ENCODE assay signal across 8 mouse cellular contexts in genomic region chr5:76303745-76304451, GRCm38 (mm10). TPM values are rescaled to one million over a fixed set of nuclear protein-coding genes. Genes with fewer than 3 reads are reported as not detected.
DNase-seq lines count a peak whose midpoint lies in the region; ATAC-seq lines count a peak whose summit lies in the region.

No protein-coding gene starts in this region.

- peak overlapping the region; percentile 97 for H3K27ac ChIP-seq in embryonic facial prominence, embryonic 12.5 days
- H3K27ac ChIP-seq in kidney, embryonic 14.5 days (ENCODE audit: low read depth, low read length): peak overlapping the region; percentile 97
- peak overlapping the region; percentile 84 for H3K27ac ChIP-seq in liver, embryonic 11.5 days (ENCODE audit: low read depth, low read length)

- peak overlapping the region; percentile 82 for H3K9ac ChIP-seq in embryonic facial prominence, embryonic 12.5 days
- peak overlapping the region; percentile 96 for H3K9ac ChIP-seq in kidney, embryonic 14.5 days (ENCODE audit: low read depth, low read length)
- H3K9ac ChIP-seq in liver, embryonic 11.5 days (ENCODE audit: low read depth, low read length): peak overlapping the region; percentile 88

- peak; percentile 79 for ATAC-seq in embryonic facial prominence, embryonic 12.5 days (ENCODE audit: insufficient number of reproducible peaks, insufficient read depth, low FRiP score, low TSS enrichment)
- ATAC-seq in kidney, embryonic 14.5 days (ENCODE audit: low FRiP score, low TSS enrichment): peak; percentile 81
- peak; percentile 84 for ATAC-seq in liver, embryonic 11.5 days (replicated peaks; ENCODE audit: low FRiP score)

- no peaks in the 10 kb centered on the region for H3K36me3 ChIP-seq in embryonic facial prominence, embryonic 12.5 days
- H3K36me3 ChIP-seq in kidney, embryonic 14.5 days (ENCODE audit: control insufficient read depth, insufficient read depth, low read length): no peaks in the 10 kb centered on the region
- H3K36me3 ChIP-seq in liver, embryonic 11.5 days (ENCODE audit: control insufficient read depth, insufficient read depth, low read length): no peaks in the 10 kb centered on the region
- H3K36me3 ChIP-seq in splenic B cell, adult 2 months (ENCODE audit: control insufficient read depth, insufficient read depth, low read length, poor library complexity, severe bottlenecking): no peaks in the 10 kb centered on the region

- H3K27me3 ChIP-seq in embryonic facial prominence, embryonic 12.5 days: no peaks in the 10 kb centered on the region
- H3K27me3 ChIP-seq in kidney, embryonic 14.5 days (ENCODE audit: control insufficient read depth, insufficient read depth, low read length): no peaks in the 10 kb centered on the region
- H3K27me3 ChIP-seq in liver, embryonic 11.5 days (replicated peaks; ENCODE audit: control insufficient read depth, insufficient read depth, low read length): no peaks in the 10 kb centered on the region
- H3K27me3 ChIP-seq in splenic B cell, adult 2 months (ENCODE audit: control insufficient read depth, insufficient read depth, low read length, poor library complexity, severe bottlenecking): no peaks in the 10 kb centered on the region

- under 1% methylated on average over 56 of the region's 100 CpGs for WGBS in embryonic facial prominence, embryonic 12.5 days
- 1% methylated on average over 60 of the region's 100 CpGs for WGBS in kidney, embryonic 14.5 days
- under 1% methylated on average over 70 of the region's 100 CpGs for WGBS in liver, embryonic 11.5 days

- peak overlapping the region; percentile 83 for H3K4me2 ChIP-seq in embryonic facial prominence, embryonic 12.5 days (replicated peaks)
- peak overlapping the region; percentile 73 for H3K4me2 ChIP-seq in kidney, embryonic 14.5 days (replicated peaks; ENCODE audit: low read depth, low read length)
- peak overlapping the region; percentile 97 for H3K4me2 ChIP-seq in liver, embryonic 11.5 days

- H3K4me1 ChIP-seq in embryonic facial prominence, embryonic 12.5 days: peaks cover 9% of the 10 kb centered on the region; the same call in 1 of the 2 replicates
- peaks cover 9% of the 10 kb centered on the region for H3K4me1 ChIP-seq in kidney, embryonic 14.5 days (ENCODE audit: control insufficient read depth, insufficient read depth, low read length)
- peaks cover 3% of the 10 kb centered on the region; the same call in 1 of the 2 replicates for H3K4me1 ChIP-seq in liver, embryonic 11.5 days (replicated peaks; ENCODE audit: control insufficient read depth, insufficient read depth, low read length)

- H3K9me3 ChIP-seq in embryonic facial prominence, embryonic 12.5 days: no peaks in the 10 kb centered on the region
- H3K9me3 ChIP-seq in kidney, embryonic 14.5 days (ENCODE audit: control insufficient read depth, low read length): no peaks in the 10 kb centered on the region
- no peaks in the 10 kb centered on the region for H3K9me3 ChIP-seq in liver, embryonic 11.5 days (ENCODE audit: control insufficient read depth, low read length)

- peak overlapping the region; percentile 85 for H3K4me3 ChIP-seq in embryonic facial prominence, embryonic 12.5 days
- peak overlapping the region; percentile 96 for H3K4me3 ChIP-seq in kidney, embryonic 14.5 days (ENCODE audit: low read length)
- peak overlapping the region; percentile 96 for H3K4me3 ChIP-seq in liver, embryonic 11.5 days (ENCODE audit: low read depth, low read length)

- DNase-seq in 3T3-L1 (ENCODE audit: low read depth, low spot score): peak; percentile 63
- peak; percentile 93 for DNase-seq in adrenal gland, postnatal 25 days
- peak; percentile 69 to 79 for DNase-seq in heart, adult 9 months (ENCODE audit: low spot score in 2 of 2)
- DNase-seq in liver, embryonic 11.5 days (ENCODE audit: low spot score): peak; percentile 82
- DNase-seq in naive thymus-derived CD4-positive, alpha-beta T cell, adult 2 months (ENCODE audit: low read depth): peak; percentile 68
- DNase-seq in splenic B cell, adult 2 months (ENCODE audit: low read depth, low spot score): peak; percentile 73

RNA-seq across cellular contexts. Expression of gene Clock, which starts 0.7 kb away (rescaled TPM):
- 36.0 and 47.6 TPM in 2 replicates for total RNA-seq in adrenal gland, postnatal 25 days (2021)
- 13.2 and 14.4 TPM in 2 replicates for polyA plus RNA-seq in embryonic facial prominence, embryonic 12.5 days (2016; fragmentation: Nextera tagmentation; extraction: Ambion mirVana)
- polyA plus RNA-seq in kidney, embryonic 14.5 days (2014; fragmentation: Nextera tagmentation; extraction: Ambion mirVana): 11.6 and 15.5 TPM in 2 replicates
- polyA plus RNA-seq in liver, embryonic 11.5 days (2014; fragmentation: Nextera tagmentation; extraction: Ambion mirVana): 6.6 and 8.2 TPM in 2 replicates

RNA-seq across cellular contexts. Expression of gene Pdcl2, which starts 27.1 kb away (rescaled TPM):
- total RNA-seq in adrenal gland, postnatal 25 days (2021): not detected in 2 replicates
- polyA plus RNA-seq in embryonic facial prominence, embryonic 12.5 days (2016; fragmentation: Nextera tagmentation; extraction: Ambion mirVana): not detected in 2 replicates
- polyA plus RNA-seq in kidney, embryonic 14.5 days (2014; fragmentation: Nextera tagmentation; extraction: Ambion mirVana): not detected in 2 replicates
- not detected in 2 replicates for polyA plus RNA-seq in liver, embryonic 11.5 days (2014; fragmentation: Nextera tagmentation; extraction: Ambion mirVana)

RNA-seq across cellular contexts. Expression of gene Nmu, which starts 59.7 kb away (rescaled TPM):
- total RNA-seq in adrenal gland, postnatal 25 days (2021): not detected in 2 replicates
- polyA plus RNA-seq in embryonic facial prominence, embryonic 12.5 days (2016; fragmentation: Nextera tagmentation; extraction: Ambion mirVana): 0.38 and 0.54 TPM in 2 replicates
- 0.27 and 0.33 TPM in 2 replicates for polyA plus RNA-seq in kidney, embryonic 14.5 days (2014; fragmentation: Nextera tagmentation; extraction: Ambion mirVana)
- polyA plus RNA-seq in liver, embryonic 11.5 days (2014; fragmentation: Nextera tagmentation; extraction: Ambion mirVana): not detected in 2 replicates

Comparison
In these comparisons a context has a peak if more than half of its experiments do, and no peak if none do; other contexts are left out.
1. Peak in every context shown above with its lines: DNase-seq, ATAC-seq, H3K4me3 ChIP-seq and H3K27ac ChIP-seq.